Mouse (Mus musculus): ENCODE data around the gene Gm49510. TPM values are rescaled to one million over a fixed set of nuclear protein-coding genes. Genes with fewer than 3 reads are reported as not detected.

Gene Gm49510
- total RNA-seq, 2 experiments from 2014 or later: not detected

DNA sequence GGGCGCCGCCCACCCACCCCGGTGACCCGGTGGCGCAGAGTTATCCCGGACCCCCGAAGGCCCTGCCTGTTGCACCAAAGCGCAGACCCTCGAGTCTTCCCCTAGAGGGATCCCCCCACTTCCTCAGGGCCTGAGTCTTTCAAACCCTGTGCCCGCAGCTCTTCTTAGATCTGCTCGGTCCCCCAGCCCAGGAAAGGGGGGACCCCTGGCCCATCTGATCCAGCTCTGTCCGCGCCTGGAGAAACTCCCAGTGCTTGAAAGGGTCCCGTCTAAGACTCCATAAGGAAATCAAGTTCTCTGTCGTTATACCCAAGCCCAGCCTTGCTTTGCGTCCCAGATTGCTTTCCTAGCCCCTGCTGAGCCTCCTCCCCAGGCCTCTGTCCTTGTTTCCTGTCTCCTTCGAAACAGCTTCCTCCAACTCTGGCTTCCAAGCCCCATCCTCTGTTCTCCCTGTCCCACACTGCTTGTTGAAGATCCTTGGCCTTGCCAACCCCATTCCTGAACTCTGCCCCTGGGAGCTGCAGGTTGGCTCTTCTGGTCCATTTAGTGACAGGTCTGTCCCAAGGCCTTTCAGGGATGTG lies 21.6 kb upstream of the Gm49510 start:
- peak in 1 of 2 experiments; percentile 40 for DNase-seq

DNA sequence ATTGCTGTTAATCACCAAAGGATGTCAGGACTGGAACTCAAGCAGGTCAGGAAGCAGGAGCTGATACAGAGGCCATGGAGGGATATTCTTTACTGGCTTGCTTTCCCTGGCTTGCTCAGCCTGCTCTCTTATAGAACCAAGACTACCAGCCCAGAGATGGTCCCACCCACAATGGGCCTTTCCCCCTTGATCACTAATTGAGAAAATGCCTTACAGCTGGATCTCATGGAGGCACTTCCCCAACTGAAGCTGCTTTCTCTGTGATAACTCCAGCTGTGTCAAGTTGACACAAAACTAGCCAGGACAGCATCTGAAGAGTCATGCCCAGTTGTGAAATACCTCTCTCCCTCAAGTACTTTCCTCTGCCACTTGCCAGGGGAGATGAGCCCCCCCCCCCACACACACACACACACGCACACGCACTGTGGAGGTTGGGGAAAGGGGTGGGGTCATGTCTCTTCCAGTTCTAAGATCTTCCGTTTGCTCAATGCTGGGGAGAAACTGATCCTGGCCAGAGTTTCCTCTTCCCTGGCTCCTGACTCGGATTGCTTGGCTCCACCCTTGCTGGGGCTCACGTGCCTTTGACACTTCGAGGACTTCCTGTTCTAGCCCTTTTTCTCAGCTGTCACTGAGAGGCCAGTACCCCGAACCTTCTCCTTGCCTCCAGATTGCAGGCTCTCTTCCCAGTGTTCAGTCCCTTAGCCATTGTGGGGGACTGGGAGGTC lies 20.5 kb upstream of the Gm49510 start:
- peak in 1 of 2 experiments; percentile 35 for DNase-seq

DNA sequence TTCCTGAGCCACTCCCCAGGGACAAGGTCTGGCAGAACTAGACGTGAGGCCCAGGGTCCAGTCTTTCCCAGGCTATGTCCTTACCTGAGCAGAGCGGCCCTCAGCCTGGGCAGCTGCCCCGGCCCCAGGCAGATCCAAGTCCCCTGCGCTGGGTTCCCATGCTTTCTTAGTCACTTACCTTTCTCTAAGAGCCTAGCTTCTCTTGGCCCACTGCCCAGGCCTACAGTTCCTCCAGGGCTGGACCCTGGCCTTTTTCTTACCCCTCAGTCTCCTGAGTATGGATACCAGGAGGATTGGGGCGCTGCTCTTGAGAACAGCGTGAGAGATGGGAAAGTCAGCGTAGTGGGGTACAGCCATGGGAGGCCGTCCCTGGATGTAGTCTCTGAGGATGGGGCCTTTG lies 19.0 kb upstream of the Gm49510 start:
- DNase-seq: no peak

DNA sequence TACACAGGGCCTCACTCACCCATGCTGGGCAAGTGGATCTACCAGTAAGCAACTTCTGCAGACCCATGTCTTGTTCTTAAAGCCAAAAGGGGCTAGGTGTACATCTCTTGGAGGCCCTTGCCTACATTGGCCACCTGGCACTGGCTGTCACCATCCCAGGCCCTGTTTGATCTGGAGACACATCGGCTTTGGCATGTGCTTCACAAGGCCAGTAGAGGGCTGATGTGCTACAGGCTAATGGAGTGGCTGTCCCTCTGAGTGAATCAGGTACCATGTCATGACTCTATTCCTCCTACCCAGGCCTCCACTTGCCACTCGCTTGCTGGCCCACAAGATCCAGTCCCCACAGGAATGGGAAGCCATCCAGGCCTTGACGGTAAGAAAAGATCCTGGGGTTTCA lies 17.6 kb upstream of the Gm49510 start:
- no peak for DNase-seq

DNA sequence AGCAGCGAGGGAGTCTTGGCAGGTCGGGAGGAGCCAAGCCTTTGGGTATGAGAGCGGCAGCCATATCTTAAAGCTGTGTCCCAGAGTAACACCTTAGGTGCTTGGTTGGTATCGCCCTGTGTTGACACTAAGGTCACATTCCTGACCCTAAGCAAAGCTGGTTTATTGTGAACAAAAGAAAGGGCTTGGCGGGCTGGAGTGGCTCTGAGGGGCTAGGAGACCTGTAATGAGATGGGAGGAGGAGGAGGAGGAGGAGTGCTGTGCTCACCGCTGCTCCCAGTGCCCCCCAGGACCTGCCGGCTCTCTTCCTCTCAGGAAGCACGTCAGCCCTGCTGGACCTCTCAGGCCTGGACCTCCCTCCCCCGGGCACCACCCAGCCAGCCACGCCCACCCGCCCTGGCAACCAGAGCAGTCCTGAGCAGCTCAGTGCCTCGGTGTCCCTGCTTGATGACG lies 10.0 kb upstream of the Gm49510 start:
- DNase-seq: no peak

DNA sequence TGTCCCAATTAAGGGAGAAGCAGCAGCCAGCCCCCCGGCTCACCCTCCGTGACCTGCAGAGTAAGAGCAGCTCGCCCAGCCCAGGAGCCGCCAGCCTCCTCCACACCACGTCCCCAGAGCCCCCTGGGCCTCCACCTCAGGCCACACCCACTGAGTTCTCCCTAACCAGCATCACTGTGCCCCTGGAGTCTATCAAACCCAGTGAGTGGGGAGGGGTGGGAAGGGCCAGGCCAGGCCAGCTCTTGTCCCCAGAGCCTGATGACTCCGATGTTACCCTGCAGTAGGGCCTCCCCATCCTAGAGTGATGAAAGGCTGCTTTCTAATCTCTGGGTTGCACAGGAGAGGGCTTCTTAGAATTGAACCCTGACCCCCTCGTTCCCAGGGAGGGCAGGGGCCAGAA lies 7.0 kb upstream of the Gm49510 start:
- DNase-seq: no peak

DNA sequence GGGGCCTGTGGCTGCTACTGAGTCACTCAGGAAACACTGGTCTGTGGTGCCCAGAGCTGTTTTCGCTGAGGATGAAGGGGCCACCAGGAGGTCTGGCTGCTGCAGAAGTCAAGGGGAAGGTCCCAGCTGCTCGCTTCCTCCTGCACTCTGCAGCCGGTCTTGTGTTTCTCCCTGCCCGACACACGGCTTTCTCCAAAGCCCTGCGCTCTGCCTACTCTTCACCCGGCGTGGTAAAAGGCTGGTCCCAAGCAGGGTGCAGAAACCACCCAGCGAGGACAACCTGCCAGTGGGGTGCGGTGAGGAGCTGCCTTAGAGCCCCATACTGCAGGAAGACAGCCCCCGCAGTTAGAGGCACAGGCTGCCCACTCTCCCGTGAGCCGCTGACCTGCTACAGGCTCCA lies 4.7 kb upstream of the Gm49510 start:
- DNase-seq: no peak

DNA sequence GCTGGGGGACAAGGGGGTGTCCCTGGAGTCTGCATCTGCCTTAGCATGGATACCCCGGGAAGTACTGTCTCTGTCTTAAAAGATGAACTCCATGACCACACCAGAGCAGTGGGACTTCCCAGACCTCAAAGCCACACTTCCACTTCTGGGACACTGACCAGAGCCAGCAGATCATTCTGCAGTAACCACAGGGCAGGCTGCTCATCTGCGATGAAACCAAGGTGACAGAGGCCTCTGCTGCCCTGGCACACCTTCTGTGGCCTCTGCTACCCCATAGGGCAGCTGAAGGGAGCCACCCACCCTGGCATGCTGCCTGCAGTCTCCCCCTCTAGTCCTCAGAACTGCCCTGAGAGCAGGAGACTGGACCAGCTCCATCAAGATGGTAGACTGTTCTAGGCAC lies 3.7 kb upstream of the Gm49510 start:
- no peak for DNase-seq

DNA sequence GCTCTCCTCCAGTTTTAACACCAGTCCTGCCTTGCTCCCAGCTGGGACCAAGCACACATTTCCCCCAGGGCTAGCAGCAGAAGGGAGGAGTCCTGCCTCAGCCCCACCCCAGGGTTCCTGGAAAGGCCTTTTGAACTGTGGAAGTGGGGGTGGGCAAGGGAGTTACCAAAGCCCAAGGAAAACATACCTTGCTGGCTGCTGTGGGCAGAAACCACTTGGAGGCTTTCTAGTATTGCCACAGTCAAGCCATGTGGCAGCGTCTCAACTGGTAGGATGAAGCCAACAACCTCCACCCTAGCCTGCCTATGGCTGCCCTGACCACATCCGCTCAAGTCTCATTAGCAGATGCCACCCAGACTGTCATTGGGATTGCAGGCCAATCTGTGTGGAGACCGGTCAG lies 3.3 kb upstream of the Gm49510 start:
- no peak for DNase-seq

DNA sequence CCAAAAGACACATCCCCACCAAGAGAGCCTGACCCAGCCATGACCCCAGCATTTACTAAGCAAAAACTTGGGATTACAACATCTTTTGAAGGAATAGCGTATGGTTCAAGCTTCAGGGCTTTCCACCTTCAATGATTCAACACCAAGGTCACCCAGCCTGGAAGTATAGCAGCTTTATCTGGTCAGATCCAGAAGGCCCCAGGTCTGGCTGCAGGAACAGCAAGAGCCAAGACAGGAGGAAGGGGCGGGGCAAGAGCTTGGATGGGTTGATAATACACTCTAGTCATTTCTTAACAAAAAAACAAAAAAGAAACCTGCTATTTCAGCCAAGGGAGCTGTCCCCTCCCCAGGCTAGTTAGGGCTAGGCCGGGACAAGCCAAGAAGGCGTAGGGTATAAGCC lies 2.0 kb upstream of the Gm49510 start:
- DNase-seq: peak in 1 of 2 experiments; percentile 48

DNA sequence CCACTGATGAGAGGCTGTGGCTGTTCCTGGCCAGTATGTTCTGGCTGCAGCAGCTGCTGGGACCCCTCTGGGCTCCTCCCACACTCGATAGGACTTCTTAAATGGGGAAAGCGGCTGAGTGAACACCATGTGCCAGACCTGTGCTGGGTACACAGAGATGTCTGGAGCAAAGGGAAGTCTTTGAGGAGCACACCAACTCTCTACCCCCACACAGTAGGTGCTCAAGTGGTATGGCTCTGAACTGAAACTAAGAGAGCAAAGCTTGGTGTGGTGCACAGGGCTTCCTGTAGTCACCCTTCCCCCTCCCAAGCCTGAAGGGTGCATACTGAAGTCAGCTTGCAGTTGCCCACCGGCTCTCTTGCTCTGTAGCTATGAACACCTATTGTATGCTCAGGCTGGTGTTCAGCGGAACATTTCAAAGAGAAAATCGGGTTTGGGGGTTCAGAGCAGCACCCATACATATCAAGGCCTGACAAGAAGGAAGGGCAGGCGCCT lies 913 bp upstream of the Gm49510 start:
- DNase-seq: no peak

DNA sequence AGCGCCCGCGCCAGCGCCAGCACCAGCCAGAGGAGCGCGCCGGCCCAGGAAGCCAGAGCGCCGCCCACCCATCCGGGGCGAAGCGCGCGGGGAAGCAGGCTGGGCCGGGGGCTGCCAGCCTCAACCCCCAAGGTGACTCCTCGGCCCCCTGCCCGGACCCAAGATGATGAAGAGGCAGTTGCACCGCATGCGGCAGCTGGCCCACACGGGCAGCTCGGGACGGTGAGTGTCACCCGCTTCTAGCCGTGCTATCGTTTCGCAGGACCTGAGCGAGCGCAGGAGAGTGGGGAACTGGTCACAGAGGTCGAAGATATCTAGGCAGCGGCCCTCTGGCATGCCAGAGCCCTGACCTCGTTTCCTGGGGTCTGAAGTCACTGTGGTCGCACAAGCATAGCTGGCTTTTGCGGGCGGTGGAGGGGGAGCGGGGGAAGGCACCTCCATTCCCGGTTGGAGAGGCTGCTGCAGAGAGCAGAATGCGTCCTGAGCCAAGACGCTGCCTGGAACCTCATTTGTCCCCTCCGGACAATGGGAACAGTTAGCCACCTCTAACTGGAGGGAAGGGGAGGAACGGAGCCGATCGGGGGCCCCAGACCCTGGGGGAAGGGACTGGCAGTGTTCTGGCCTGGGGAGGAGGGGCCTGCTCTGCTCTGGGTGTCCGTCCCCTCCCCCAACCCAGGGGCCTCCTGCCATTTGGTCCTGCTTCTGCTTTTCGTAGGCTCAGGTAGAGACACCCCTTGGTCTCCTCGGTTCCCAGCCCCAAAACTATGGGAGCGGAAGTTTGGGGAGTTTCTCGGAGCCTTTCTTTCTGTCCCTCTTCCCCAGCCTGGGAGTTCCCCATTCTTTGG lies 495 bp downstream of the Gm49510 start, which contains the start of gene Sh3bp1:
Gene Sh3bp1, plus strand, starts transcription at position 29 of the 845 bp plus-strand sequence.
- peak; percentile 75 to 86 for DNase-seq

DNA sequence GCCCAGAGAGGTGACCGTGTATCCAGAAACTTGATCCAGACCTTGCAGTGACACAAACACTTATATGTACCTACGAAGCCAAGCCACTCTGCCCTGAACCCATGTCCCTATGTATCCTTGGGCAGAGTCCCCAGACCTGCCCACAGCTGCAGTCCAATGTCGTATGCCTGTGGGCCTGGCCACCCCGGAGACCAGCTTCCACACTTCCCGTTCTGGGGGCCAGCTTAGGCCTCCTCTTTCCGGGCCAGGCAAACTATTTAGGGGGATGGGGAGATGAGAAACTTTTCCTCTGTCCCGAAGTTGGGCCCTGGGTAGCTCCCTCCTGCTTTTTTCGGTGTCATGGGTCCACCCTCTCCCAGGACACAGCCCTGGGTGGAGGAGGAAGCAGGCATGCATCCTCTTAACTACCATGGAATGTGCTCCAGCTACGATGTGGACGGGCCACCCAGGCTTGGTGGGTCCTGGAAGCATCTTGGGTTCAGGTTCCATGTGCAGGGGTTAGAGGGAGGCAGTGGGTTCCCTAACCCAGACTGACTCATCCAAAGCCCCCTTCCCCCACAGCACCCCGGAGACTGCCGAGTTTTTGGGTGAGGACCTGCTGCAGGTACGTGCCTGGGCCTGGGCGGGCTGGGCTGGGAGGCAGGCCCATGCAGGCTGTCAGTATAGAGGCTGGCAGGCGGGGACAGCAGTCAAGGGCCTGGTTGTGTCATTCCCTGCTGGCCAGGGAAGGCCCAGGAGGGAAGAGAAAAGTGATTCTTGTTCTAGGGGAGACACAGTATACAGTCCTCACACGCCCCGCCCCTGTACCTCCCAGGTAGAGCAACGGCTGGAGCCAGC lies 1.3 kb downstream of the Gm49510 start:
- peak in 1 of 2 experiments; percentile 40 for DNase-seq

DNA sequence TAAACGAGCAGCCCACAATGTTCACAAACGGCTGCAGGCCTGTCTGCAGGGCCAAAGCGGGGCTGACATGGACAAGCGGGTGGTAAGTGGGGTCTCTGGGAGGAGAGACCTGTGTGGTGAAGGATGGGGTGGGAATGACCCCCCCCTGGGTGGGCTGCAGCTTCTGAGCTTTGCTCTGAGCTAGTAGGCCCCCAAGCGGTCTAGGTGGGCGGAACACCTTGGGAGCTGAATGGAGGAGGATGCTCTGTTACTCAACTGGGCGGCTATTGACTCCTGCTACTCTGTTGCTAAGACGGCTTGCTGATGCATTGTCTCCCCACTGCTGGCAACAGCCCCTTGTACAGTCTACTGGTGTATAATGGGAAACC lies 1.9 kb downstream of the Gm49510 start:
- DNase-seq: no peak

DNA sequence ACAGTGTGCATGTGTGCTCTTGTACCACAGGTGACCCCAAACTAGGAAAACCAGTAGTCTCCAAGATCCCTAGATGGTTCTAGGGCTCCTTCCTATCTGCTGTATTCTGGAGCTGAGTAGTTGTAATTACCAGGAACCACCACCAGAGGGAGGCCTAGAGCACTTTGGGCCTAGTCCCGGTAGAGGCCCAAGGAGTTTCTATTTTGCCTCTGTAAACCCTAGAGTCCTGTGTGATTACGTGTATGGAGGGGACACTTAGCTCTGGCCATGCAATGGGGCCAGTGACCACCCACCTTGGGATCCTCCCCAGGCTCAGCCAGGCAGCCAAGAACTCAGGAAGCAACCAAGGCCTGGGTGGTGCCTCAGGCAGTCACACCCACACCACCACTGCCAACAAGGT lies 3.8 kb downstream of the Gm49510 start:
- peak; percentile 79 to 90 for DNase-seq

DNA sequence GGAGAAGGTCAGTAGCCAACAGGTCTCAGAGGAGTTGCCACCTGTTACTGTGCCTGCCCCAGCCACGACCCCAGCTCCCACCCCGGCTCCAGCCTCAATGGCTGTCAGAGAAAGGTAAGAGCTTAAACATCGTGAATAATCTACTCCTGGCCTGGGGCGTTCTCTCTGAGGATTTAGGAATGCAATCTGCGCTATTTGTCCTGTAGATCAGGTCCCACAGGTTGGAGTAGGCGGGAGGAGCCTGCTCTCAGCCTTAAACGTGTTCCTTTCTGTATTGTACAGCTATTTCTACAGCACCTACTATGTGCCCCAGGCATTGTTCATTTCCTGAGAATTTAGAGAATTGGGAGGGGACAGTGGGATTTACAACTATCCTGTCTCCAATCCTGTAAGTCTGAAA lies 8.9 kb downstream of the Gm49510 start:
- DNase-seq: no peak

DNA sequence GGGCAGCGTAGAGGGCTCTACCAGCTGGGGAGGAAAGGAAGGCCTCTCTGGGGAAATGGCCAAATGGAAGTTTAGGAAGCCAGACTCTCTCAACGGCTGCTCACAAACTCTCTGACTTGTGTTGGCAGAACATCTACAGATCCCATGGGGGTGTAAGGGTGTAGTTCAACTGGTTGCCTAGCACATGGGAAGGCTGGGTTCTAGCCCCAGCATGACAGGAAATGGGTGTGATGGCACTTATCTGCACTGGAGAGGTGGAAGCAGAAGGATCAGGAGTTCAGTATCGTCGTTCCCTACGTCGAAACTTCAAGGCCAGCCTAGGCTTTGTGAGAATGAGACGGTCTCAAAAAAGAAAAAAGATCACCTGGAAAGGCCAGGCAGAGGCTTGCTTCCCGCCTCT lies 9.5 kb downstream of the Gm49510 start:
- DNase-seq: no peak

DNA sequence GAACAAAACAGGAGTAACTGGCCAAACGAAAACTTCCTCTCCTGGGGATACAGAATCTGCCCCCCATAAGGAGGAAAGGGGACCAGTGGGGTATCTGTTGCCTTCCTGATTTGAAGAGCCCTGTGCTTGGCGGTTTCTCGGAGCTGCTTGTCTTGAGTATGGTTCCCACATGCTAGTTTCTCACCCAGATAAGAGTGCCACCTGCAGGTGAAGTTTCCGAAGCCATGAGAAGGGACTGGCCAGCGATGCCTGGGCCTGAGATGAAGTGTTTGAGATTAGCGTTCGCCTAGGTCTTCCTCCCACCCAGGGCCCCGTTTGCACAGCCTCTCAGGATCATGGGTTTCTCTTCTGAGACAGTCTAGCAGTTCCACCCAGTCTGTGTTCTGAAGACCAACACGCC lies 12.6 kb downstream of the Gm49510 start:
- peak in 1 of 2 experiments; percentile 24 for DNase-seq

DNA sequence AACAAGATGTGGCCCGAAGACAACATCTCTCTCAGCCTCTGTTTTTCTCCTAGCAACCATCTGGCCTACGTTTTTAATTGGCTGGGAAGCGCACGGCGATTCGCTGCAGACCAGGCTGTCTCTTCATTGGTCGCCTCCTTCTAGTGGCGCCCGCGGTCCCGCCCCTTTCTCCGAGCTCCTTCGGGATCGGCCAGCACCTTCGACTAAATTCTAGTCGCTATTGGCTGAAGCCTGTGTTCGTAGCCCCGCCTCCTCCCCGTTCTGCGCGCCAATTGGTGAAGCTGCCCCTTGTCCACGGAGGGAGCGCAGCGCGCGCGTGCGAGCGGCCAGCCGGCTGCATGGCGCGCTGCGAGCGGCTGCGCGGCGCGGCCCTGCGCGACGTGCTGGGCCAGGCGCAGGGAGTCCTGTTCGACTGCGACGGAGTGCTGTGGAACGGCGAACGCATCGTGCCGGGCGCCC lies 14.2 kb downstream of the Gm49510 start, which contains the start of gene Pdxp:
Gene Pdxp, plus strand, starts transcription at position 288 of the 459 bp plus-strand sequence.
- DNase-seq: peak; percentile 93 to 96

DNA sequence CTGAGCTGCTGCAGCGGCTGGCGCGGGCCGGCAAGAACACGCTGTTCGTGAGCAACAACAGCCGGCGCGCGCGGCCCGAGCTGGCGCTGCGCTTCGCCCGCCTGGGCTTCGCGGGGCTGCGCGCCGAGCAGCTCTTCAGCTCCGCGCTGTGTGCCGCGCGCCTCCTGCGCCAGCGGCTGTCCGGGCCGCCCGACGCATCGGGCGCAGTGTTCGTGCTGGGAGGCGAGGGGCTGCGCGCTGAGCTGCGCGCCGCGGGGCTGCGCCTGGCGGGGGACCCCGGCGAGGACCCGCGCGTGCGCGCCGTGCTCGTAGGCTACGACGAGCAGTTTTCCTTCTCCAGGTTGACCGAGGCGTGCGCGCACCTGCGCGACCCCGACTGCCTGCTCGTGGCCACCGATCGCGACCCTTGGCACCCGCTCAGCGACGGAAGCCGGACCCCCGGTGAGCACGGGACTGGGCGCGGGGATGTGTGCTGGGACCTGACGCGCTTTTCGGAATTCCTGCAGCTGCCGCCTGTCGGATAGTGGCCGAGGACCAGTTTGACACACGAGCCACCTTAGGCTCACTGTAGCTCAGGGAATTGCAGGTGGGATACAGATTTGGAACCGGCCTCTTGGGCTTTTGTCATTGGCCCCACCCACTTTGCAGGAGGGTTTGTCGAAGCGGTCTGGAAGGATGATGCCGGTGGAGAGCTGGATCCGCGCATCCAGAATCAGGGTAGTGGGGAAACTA lies 14.8 kb downstream of the Gm49510 start:
- peak in 1 of 2 experiments; percentile 15 for DNase-seq

All from adrenal gland, postnatal 36 days (tissue).